Mouse (Mus musculus): ENCODE results near the gene Jag1. TPM values are rescaled to one million over a fixed set of nuclear protein-coding genes. Genes with fewer than 3 reads are reported as not detected.

Jag1 gene
- polyA plus RNA-seq, 1 experiment from 2014 or later, result 15.0 TPM

DNA sequence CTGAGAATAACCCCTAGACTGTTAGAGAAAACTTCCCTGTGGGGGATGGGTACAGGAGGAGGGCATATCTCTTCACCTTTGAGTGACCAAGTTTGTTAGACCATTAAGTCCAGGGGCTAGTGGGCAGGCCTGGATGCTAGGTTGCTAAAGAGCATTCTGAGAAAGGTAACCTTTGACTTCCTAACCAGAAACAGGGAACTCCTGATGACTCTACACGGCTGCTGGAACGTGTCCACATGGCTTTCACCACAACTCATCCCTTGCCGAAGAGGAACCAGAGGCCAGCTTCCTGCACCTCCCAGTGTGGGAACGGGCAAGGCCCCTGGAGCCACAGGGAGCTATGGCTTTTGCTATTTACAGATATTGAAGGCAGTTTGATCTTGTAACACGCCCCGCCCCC is 36.0 kb downstream of the Jag1 start:
- H3K27me3 ChIP-seq, result no peaks in the 10 kb centered on the region
- H3K4me2 ChIP-seq, result no peak overlapping the region
- H3K9me3 ChIP-seq, result no peaks in the 10 kb centered on the region
- H3K36me3 ChIP-seq, result peaks cover 21% of the 10 kb centered on the region
- H3K4me3 ChIP-seq, result no peak overlapping the region
- no peak for ATAC-seq (ENCODE audit: borderline replicate concordance, extremely low read depth, low FRiP score, low TSS enrichment)
- H3K9ac ChIP-seq, result no peak overlapping the region
- 65% methylated on average over 6 of the region's 6 CpGs for WGBS
- peaks cover 18% of the 10 kb centered on the region for H3K4me1 ChIP-seq
- no peak overlapping the region for H3K27ac ChIP-seq

DNA sequence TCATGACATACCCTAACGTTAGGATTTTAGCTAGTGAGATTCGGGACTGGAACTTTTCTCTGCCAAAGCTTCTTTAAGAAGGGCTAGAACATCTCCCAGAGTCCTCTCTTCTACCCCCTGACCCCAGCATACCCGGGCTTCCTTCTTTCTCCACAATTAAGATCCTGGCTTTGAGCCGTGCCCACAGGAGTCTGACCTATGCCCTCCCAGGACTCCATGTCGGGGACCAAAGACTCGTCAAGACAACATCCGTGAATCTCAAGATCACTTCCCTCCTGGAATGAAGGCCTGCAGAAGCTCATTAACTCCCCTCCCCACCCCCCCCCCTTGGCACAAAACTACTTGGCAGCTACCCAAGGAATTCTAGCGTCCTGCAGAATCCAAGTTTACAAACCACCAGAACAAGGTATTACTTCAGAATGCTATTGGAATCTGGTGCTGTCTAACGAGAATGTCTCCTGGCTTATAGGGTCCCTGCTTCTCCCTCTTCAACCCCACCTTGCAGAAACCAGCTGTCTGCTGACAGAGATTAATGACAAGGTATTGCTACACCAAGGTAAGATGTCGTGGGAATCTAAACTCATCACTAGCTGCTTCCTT is 36.6 kb downstream of the Jag1 start:
- ATAC-seq (ENCODE audit: borderline replicate concordance, extremely low read depth, low FRiP score, low TSS enrichment), result no peak
- H3K27ac ChIP-seq, result no peak overlapping the region
- 24% methylated on average over 10 of the region's 10 CpGs for WGBS
- H3K4me1 ChIP-seq, result peaks cover 18% of the 10 kb centered on the region
- H3K27me3 ChIP-seq, result no peaks in the 10 kb centered on the region
- no peak overlapping the region for H3K4me3 ChIP-seq
- no peaks in the 10 kb centered on the region for H3K9me3 ChIP-seq
- no peak overlapping the region for H3K4me2 ChIP-seq
- H3K9ac ChIP-seq, result no peak overlapping the region
- peaks cover 15% of the 10 kb centered on the region for H3K36me3 ChIP-seq

DNA sequence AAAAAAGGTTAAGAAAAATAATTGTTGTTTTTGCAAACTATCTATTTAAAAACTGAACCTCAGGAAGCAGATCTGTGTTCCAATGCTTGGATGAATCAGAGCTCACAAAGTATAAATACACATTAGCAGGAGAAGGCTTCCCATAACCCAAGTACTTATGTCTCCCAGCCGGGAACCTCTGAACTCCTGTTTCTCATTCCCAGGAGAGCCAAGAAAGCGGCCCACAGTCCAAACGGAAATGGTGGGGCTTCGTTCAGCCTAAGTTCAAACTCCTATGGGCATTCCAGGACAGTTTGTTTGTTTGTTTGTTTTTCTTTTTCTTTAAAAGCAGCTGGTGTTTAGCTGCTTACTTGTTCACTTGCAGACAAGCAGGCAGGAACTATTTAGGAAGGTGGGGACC is 37.7 kb downstream of the Jag1 start:
- Histone ChIP-seq H3K9me3 (no peaks in the 10 kb centered on the region), H3K4me3 (no peak overlapping the region), H3K27ac (no peak overlapping the region), H3K36me3 (peaks cover 5% of the 10 kb centered on the region), H3K4me2 (no peak overlapping the region), H3K9ac (no peak overlapping the region), H3K4me1 (peaks cover 18% of the 10 kb centered on the region), H3K27me3 (no peaks in the 10 kb centered on the region)
- 72% methylated on average over 4 of the region's 4 CpGs for WGBS
- no peak for ATAC-seq (ENCODE audit: borderline replicate concordance, extremely low read depth, low FRiP score, low TSS enrichment)

DNA sequence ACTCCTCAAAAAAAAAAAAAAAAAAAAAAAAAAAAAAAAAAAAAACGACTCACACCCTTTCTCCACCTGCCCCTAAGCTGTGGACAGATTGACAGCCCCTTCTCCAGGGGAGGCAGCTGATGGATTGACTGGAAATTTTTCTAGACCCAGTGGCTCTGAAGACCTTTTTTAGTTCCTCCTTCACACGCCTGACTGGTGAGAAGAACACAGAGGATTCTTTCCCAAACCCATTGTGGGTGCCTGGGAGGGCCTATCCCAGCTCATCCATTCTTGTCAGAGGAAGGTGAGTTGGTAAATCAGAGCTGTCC is 42.2 kb downstream of the Jag1 start:
- Histone ChIP-seq H3K9ac (no peak overlapping the region), H3K27ac (no peak overlapping the region), H3K27me3 (no peaks in the 10 kb centered on the region), H3K4me1 (no peaks in the 10 kb centered on the region), H3K9me3 (no peaks in the 10 kb centered on the region), H3K4me3 (no peak overlapping the region), H3K4me2 (no peak overlapping the region), H3K36me3 (no peaks in the 10 kb centered on the region)
- no peak for ATAC-seq (ENCODE audit: borderline replicate concordance, extremely low read depth, low FRiP score, low TSS enrichment)
- 35% methylated on average over 2 of the region's 2 CpGs for WGBS

DNA sequence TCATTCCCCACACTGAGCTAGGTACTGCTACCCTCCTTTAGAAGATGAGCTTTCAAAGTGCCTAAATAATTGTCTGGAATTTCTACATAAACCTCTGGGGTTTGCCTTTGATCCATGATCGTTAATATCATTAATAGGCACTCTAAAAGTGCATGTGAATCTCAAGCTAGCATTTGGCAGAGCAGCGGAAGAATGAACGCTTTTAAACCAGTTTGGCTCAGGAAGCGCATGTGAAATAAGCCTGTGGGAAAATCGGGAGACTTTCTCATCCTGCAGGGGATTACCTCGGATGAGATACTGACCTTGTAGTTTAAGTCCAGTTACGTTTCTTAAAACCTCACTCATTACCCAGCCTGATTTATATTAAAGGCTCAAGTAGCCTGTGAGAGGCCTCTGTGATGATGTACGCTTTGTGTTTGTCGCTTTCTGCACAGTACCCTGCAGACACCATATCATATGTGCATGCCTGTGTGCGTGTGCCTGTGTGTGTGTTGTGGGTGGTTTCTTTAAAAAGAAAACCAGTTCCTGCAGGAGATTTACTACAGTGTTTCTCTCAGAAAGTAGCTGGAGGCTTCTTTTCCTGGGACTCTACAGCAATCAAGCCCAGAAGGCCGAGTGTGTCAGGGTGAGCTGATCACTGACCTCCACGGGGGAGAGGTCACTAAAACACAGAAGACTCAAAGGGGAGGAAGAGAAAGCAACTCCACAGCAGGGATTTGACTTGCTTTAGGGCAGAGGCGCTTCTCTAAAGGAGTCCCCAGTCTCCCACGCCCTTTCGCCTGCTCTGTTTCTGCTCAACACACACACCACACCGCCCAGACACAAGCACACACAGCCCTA is 42.8 kb downstream of the Jag1 start:
- 62% methylated on average over 16 of the region's 16 CpGs for WGBS
- Histone ChIP-seq H3K4me2 (no peak overlapping the region), H3K9ac (no peak overlapping the region), H3K27me3 (no peaks in the 10 kb centered on the region), H3K27ac (no peak overlapping the region), H3K4me3 (no peak overlapping the region), H3K4me1 (no peaks in the 10 kb centered on the region), H3K9me3 (no peaks in the 10 kb centered on the region), H3K36me3 (no peaks in the 10 kb centered on the region)
- no peak for ATAC-seq (ENCODE audit: borderline replicate concordance, extremely low read depth, low FRiP score, low TSS enrichment)

DNA sequence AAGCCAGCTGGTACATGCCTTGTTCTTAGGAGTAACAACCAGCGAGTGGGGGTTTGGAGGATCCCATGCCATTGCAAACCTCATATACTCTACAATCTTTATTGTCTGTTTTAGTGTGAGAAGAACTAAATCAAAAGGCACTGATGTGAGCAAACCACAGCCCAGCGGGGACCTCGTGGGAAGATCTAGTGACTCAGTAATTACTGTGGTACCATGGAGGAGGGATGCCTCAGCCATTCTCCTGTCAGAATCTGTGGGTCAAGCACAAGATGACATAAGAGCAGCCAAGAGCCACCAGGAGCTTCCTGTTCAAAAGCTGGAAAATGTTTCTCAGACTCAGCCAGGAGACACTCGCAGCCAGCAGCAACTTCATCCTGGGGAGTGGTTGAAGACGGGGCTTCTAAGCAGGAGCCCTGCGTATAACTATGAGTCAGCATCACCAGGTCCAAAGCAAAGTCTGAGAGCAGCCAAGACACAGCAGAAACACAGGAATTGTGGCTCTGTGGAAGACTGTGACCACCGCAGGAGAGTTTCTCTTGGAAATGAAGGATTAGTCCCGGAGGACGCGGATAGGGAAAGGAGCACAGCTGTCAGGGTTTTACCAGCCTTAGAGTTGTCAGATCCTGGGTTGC is 48.8 kb downstream of the Jag1 start:
- Histone ChIP-seq H3K27me3 (no peaks in the 10 kb centered on the region), H3K36me3 (no peaks in the 10 kb centered on the region), H3K9me3 (no peaks in the 10 kb centered on the region), H3K4me2 (no peak overlapping the region), H3K4me3 (no peak overlapping the region), H3K4me1 (no peaks in the 10 kb centered on the region), H3K27ac (no peak overlapping the region), H3K9ac (no peak overlapping the region)
- WGBS, result 81% methylated on average over 10 of the region's 10 CpGs
- no peak for ATAC-seq (ENCODE audit: borderline replicate concordance, extremely low read depth, low FRiP score, low TSS enrichment)

DNA sequence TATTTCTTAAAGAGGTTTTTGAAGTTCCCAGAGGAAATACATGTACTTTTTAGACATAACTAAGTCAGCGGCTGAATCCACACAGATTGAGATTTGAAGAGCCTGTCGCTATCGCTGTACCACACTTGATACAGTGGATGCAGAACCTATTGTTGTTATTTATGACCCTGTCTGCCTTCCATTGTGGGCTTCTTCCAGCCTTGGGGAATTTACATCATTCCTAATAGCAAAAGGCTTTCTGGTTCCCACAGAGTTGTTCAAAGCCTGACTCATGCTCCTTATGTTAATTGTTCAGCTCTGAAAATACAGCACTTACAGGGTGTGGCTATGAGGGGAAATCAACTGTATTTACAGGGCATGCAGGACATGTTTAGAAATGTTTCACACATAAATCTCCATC is 51.9 kb downstream of the Jag1 start:
- WGBS, result 82% methylated on average over 3 of the region's 3 CpGs
- Histone ChIP-seq H3K4me1 (no peaks in the 10 kb centered on the region), H3K9ac (no peak overlapping the region), H3K4me3 (no peak overlapping the region), H3K36me3 (no peaks in the 10 kb centered on the region), H3K27me3 (no peaks in the 10 kb centered on the region), H3K4me2 (no peak overlapping the region), H3K27ac (no peak overlapping the region), H3K9me3 (no peaks in the 10 kb centered on the region)
- ATAC-seq (ENCODE audit: borderline replicate concordance, extremely low read depth, low FRiP score, low TSS enrichment), result no peak

DNA sequence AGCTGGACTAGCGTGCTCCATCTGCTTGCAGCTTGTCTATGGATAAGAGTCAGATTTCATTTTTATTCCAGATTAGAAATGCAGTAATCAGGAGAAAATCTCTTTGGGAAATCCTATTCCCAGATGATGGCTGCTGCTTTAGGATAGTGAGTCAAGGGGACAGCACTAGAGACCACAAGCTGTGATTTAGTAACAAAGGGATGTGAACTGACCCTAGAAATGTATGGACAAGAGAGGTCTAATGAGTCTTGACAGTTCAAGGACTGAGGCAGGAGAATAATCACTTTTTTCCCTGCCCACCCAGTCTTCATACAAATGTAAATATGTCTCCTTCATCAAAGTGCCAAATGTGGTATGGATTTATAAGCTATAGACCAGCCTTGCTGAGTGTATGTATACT is 52.6 kb downstream of the Jag1 start:
- ATAC-seq (ENCODE audit: borderline replicate concordance, extremely low read depth, low FRiP score, low TSS enrichment), result no peak

DNA sequence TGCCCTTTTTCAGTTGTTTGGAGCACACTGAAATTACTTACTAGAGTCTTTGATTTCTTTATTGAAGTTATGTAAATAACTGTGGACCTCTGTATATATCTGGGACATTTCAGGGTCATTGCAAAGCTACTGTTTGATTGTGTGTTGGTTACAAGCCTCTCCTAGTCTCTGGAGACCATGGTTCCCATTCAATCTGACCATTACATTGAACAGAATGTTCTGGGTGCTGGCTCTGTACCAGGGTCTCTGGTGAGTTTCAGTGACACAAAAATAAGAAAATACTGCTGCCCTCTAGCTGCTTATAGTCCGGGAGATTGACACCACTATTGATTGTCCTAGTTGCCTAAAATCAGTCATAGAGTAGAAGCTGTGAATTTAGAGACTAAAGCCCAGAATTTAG is 66.5 kb downstream of the Jag1 start:
- Histone ChIP-seq H3K4me3 (no peak overlapping the region), H3K27me3 (no peaks in the 10 kb centered on the region), H3K4me1 (0 out of 2 replicates have a peak, but pooled peaks cover 6% of the 10 kb centered on the region), H3K9ac (no peak overlapping the region), H3K9me3 (no peaks in the 10 kb centered on the region), H3K27ac (no peak overlapping the region), H3K4me2 (no peak overlapping the region), H3K36me3 (no peaks in the 10 kb centered on the region)
- WGBS, result 69% methylated on average over 1 of the region's 1 CpGs
- ATAC-seq (ENCODE audit: borderline replicate concordance, extremely low read depth, low FRiP score, low TSS enrichment), result no peak

More for the DNA sequence above, 52.6 kb downstream of the Jag1 start:
- Histone ChIP-seq H3K4me3 (no peak overlapping the region), H3K4me1 (no peaks in the 10 kb centered on the region), H3K36me3 (no peaks in the 10 kb centered on the region), H3K27me3 (no peaks in the 10 kb centered on the region), H3K27ac (no peak overlapping the region), H3K9me3 (no peaks in the 10 kb centered on the region), H3K4me2 (no peak overlapping the region), H3K9ac (no peak overlapping the region)
- WGBS, result 88% methylated on average over 1 of the region's 1 CpGs

DNA sequence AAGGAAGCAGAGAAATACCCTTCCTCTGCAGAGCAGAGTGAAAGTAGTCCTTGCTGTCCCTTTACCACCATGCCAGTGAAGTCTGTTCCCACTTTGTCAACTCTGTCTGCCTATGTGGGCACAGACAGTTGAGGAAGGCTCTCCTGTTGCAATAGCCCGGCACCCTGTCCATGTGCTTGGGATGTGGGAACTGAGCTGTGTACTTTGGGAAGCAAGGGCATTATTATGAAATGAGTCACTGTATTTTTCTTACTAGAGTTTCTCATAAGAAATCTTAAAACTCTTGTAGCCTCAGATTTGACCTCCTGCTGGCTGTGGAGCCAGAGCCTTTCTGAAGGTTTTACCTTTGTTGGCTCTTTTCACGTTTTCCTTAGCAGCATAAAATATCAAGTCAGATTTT is 67.1 kb downstream of the Jag1 start:
- WGBS, result 52% methylated on average over 2 of the region's 2 CpGs
- Histone ChIP-seq H3K4me3 (no peak overlapping the region), H3K9ac (no peak overlapping the region), H3K9me3 (no peaks in the 10 kb centered on the region), H3K27ac (peak overlapping the region; percentile 10; the same call in 1 of the 2 replicates), H3K36me3 (no peaks in the 10 kb centered on the region), H3K4me2 (no peak overlapping the region), H3K4me1 (0 out of 2 replicates have a peak, but pooled peaks cover 6% of the 10 kb centered on the region), H3K27me3 (no peaks in the 10 kb centered on the region)
- ATAC-seq (ENCODE audit: borderline replicate concordance, extremely low read depth, low FRiP score, low TSS enrichment), result no peak

DNA sequence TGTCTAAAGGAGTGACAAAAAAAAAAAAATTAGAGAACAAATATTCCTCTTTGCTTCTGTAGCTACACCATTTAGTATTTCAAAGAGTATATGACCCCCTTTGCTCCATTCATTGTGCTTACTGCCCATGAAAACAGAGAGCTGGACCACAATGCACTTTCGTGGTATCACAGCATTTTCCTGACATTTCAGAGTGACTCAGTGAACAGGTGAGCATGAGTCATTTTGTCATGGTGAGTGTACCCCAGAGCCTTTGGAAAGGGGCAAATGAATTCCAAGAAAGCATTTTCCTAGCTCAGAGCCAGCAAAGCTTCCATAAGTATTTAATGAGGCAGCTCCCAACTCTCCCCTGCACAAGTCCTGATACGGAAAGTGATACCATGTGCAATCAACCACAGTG is 72.3 kb downstream of the Jag1 start:
- no peak for ATAC-seq (ENCODE audit: borderline replicate concordance, extremely low read depth, low FRiP score, low TSS enrichment)
- H3K9ac ChIP-seq, result no peak overlapping the region
- no peak overlapping the region for H3K4me2 ChIP-seq
- H3K4me3 ChIP-seq, result no peak overlapping the region
- 87% methylated on average over 2 of the region's 2 CpGs for WGBS
- H3K27me3 ChIP-seq, result no peaks in the 10 kb centered on the region
- H3K9me3 ChIP-seq, result no peaks in the 10 kb centered on the region
- no peak overlapping the region for H3K27ac ChIP-seq
- H3K36me3 ChIP-seq, result no peaks in the 10 kb centered on the region
- 0 out of 2 replicates have a peak, but pooled peaks cover 6% of the 10 kb centered on the region for H3K4me1 ChIP-seq

All from lung, embryonic 15.5 days (tissue).